Mouse (Mus musculus): ENCODE measurements around the gene Fbxo33.

- TF ChIP-seq GATA1 (IDR thresholded peaks at IDR 0.05; ENCODE audit: low read depth, low read length), result no peak
- no peak for TF ChIP-seq GABPA (IDR thresholded peaks at IDR 0.05; ENCODE audit: low read depth, low read length)
- no peak for TF ChIP-seq MEF2A (IDR thresholded peaks at IDR 0.05; ENCODE audit: extremely low read depth, insufficient replicate concordance, low read depth, low read length, poor library complexity, severe bottlenecking)
- TF ChIP-seq KAT2A (conservative IDR thresholded peaks at IDR 0.05; ENCODE audit: low read depth, low read length), result no peak
- TF ChIP-seq CTCF (IDR thresholded peaks at IDR 0.05 in 2 of 3, conservative IDR thresholded peaks at IDR 0.05 in 1 of 3; ENCODE audit: control insufficient read depth in 1 of 3, insufficient read depth in 1 of 3, low read depth in 2 of 3, low read length in 3 of 3, poor library complexity in 1 of 3, severe bottlenecking in 1 of 3), result no peak
Observed at GRCm38 (mm10) chr12:59265942-59266231, 46.4 kb upstream of the Fbxo33 start.
